Mouse (Mus musculus): ENCODE data around the gene Scube3. TPM values are rescaled to one million over a fixed set of nuclear protein-coding genes. Genes with fewer than 3 reads are reported as not detected.

Scube3 gene
- total and polyA plus RNA-seq, 2 experiments from 2014 or later = 3.1 to 16.3 TPM

DNA sequence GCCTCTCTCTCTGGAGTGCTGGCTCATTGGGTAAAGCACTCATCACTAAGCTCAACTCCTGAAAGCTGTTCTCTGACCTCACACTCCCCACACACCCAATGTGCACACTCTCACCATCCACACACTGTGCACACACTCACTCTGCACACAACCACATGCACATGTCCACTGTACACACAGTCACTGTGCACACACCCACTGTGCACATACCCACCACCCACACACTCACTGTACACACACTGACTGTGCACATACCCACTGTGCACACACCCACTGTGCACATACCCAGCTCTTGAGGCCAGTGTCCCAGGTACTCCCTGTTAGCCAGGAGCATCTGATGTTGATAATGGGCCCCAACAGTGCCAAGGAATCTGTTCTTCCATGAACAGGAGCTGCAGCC is 10.8 kb upstream of the Scube3 start:
- no peaks in the 10 kb centered on the region for H3K9me3 ChIP-seq (ENCODE audit: low read length)
- TF ChIP-seq CTCF (IDR thresholded peaks at IDR 0.05; ENCODE audit: low read depth) = no peak
- no peaks in the 10 kb centered on the region for H3K27me3 ChIP-seq (ENCODE audit: insufficient read depth, low read length)
- H3K4me2 ChIP-seq (ENCODE audit: low read depth) = no peak overlapping the region
- no peak overlapping the region for H3K27ac ChIP-seq (ENCODE audit: low read depth, low read length)
- DNase-seq = no peak
- no peaks in the 10 kb centered on the region for H3K36me3 ChIP-seq (ENCODE audit: insufficient read depth)
- no peak for ATAC-seq
- H3K9ac ChIP-seq = no peak overlapping the region
- H3K4me3 ChIP-seq (ENCODE audit: low read depth, low read length) = no peak overlapping the region
- H3K4me1 ChIP-seq (ENCODE audit: insufficient read depth) = 0 out of 2 replicates have a peak, but pooled peaks cover 2% of the 10 kb centered on the region

DNA sequence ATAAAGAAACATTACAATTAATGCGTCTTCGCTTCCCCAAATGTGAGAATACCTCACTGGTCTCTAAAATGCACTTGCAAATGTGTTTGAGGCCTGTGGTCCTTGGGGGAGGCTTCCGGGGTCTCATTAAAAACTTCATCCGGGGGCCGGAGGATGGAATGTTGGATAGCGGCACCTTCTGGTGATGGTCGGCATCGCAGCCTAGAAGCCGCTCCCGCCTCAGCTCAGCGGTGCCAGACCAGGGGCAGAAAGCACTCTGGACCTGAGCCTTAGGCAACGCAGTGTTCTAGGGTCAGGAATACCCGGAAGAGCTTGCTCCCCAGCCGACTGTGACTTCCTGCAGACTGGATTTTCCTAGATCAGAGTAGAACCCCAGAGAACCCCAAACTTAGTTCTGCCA is 8.7 kb upstream of the Scube3 start:
- Histone ChIP-seq H3K27ac (ENCODE audit: low read depth, low read length) (no peak overlapping the region), H3K4me3 (ENCODE audit: low read depth, low read length) (no peak overlapping the region), H3K36me3 (ENCODE audit: insufficient read depth) (no peaks in the 10 kb centered on the region), H3K27me3 (ENCODE audit: insufficient read depth, low read length) (no peaks in the 10 kb centered on the region), H3K4me2 (ENCODE audit: low read depth) (no peak overlapping the region), H3K4me1 (ENCODE audit: insufficient read depth) (0 out of 2 replicates have a peak, but pooled peaks cover 6% of the 10 kb centered on the region), H3K9me3 (ENCODE audit: low read length) (no peaks in the 10 kb centered on the region), H3K9ac (no peak overlapping the region)
- 8% methylated on average over 14 of the region's 14 CpGs for WGBS
- DNase-seq (peak; percentile 78), ATAC-seq (0 out of 2 replicates have a peak, but pooled peaks have one; percentile 25)
- TF ChIP-seq CTCF (IDR thresholded peaks at IDR 0.05; ENCODE audit: low read depth) = peak; percentile 82

DNA sequence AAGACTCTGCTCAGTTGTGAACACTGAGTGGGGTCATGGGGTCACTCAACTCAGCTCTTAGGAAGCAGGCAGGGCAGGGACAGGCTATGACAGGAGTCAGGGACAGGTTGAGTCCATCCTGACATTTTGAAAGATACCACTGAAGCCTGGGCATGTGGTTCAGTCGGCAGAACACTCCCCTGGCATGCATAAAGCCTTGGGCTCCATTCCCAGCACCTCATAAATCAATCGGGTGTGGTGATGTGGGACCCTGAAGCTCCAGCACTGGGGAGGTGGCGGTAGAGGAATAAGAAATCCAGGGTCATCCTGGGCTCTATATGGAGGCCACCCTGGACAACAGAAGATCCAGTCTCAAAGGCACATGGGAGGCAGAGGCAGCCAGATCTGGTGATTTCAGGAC is 6.4 kb upstream of the Scube3 start:
- Histone ChIP-seq H3K27ac (ENCODE audit: low read depth, low read length) (no peak overlapping the region), H3K4me2 (ENCODE audit: low read depth) (no peak overlapping the region), H3K9ac (no peak overlapping the region), H3K4me3 (ENCODE audit: low read depth, low read length) (no peak overlapping the region), H3K27me3 (ENCODE audit: insufficient read depth, low read length) (no peaks in the 10 kb centered on the region), H3K36me3 (ENCODE audit: insufficient read depth) (no peaks in the 10 kb centered on the region), H3K4me1 (ENCODE audit: insufficient read depth) (0 out of 2 replicates have a peak, but pooled peaks cover 6% of the 10 kb centered on the region), H3K9me3 (ENCODE audit: low read length) (no peaks in the 10 kb centered on the region)
- no peak for ATAC-seq
- TF ChIP-seq CTCF (IDR thresholded peaks at IDR 0.05; ENCODE audit: low read depth) = no peak
- WGBS = 77% methylated on average over 3 of the region's 3 CpGs
- DNase-seq = no peak

DNA sequence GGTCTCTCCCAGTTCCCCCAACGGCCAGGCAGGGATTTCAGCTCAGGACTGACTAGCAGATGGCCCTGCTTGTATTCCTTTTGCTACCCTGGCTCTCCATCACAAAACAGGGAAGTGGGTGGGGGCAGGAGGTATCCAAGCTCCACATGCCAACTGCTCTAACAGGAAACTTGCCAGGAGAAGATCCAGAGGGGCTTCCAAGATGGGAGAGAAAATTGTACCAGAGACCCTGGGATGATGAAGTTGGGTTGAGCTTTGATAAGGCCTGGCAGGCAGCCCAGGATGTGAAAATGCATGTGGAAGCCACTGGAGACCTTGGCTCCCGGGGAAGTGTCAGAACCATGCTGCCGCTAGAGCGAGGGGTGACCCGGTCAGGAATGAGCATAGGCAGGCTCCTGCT is 5.7 kb upstream of the Scube3 start:
- Histone ChIP-seq H3K36me3 (ENCODE audit: insufficient read depth) (no peaks in the 10 kb centered on the region), H3K4me1 (ENCODE audit: insufficient read depth) (peaks cover 9% of the 10 kb centered on the region; the same call in 1 of the 2 replicates), H3K4me2 (ENCODE audit: low read depth) (no peak overlapping the region), H3K27me3 (ENCODE audit: insufficient read depth, low read length) (no peaks in the 10 kb centered on the region), H3K9ac (no peak overlapping the region), H3K27ac (ENCODE audit: low read depth, low read length) (no peak overlapping the region), H3K4me3 (ENCODE audit: low read depth, low read length) (no peak overlapping the region), H3K9me3 (ENCODE audit: low read length) (no peaks in the 10 kb centered on the region)
- 34% methylated on average over 5 of the region's 5 CpGs for WGBS
- ATAC-seq (no peak), DNase-seq (no peak)
- no peak for TF ChIP-seq CTCF (IDR thresholded peaks at IDR 0.05; ENCODE audit: low read depth)

DNA sequence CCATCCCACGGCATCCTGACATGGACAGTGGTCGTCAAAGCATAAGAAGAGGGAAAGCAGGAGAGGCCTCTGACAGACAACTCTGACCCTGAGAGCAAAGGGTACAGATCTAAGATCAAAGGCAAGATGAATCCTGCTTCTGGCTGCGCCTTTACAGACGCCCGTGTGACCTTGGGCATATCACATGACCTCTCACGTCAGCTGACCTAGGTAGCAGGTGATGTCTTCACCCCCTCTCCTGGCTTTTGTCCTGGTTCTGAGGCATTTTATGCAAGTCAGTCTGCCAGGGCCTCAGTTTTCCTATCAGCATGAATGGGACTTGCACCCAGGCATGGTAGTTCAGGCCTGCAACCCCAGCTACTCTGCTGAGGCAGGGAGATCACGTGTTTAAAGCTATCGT is 3.9 kb upstream of the Scube3 start:
- Histone ChIP-seq H3K9ac (no peak overlapping the region), H3K36me3 (ENCODE audit: insufficient read depth) (no peaks in the 10 kb centered on the region), H3K27me3 (ENCODE audit: insufficient read depth, low read length) (no peaks in the 10 kb centered on the region), H3K4me3 (ENCODE audit: low read depth, low read length) (no peak overlapping the region), H3K9me3 (ENCODE audit: low read length) (no peaks in the 10 kb centered on the region), H3K4me2 (ENCODE audit: low read depth) (no peak overlapping the region), H3K4me1 (ENCODE audit: insufficient read depth) (peaks cover 10% of the 10 kb centered on the region; the same call in 1 of the 2 replicates), H3K27ac (ENCODE audit: low read depth, low read length) (no peak overlapping the region)
- no peak for DNase-seq
- no peak for ATAC-seq
- no peak for TF ChIP-seq CTCF (IDR thresholded peaks at IDR 0.05; ENCODE audit: low read depth)
- 89% methylated on average over 8 of the region's 8 CpGs for WGBS

DNA sequence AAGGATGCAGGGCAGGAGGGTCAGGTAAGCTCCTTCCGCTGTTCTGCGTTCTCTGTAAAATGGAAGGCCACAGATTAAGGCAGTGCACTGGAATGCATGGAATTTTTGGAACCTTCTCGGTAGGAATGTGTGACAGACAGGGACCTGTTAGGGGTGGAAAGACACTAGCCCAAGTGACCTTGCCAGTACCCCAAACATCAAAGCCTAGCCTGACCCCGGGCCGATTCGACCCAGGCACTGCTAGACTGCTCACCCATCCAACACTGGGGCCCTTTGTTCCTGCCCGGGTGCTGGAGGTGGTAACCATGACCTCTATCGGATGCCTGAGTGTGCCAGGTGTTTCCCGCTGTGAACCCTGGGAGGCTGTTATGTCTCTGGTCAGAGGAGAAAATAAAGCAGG is 3.3 kb upstream of the Scube3 start:
- no peak overlapping the region for H3K9ac ChIP-seq
- no peak for ATAC-seq
- H3K4me3 ChIP-seq (ENCODE audit: low read depth, low read length) = no peak overlapping the region
- no peak overlapping the region for H3K27ac ChIP-seq (ENCODE audit: low read depth, low read length)
- peaks cover 10% of the 10 kb centered on the region; the same call in 1 of the 2 replicates for H3K4me1 ChIP-seq (ENCODE audit: insufficient read depth)
- 81% methylated on average over 9 of the region's 9 CpGs for WGBS
- no peak overlapping the region for H3K4me2 ChIP-seq (ENCODE audit: low read depth)
- no peaks in the 10 kb centered on the region for H3K36me3 ChIP-seq (ENCODE audit: insufficient read depth)
- TF ChIP-seq CTCF (IDR thresholded peaks at IDR 0.05; ENCODE audit: low read depth) = no peak
- H3K9me3 ChIP-seq (ENCODE audit: low read length) = no peaks in the 10 kb centered on the region
- no peaks in the 10 kb centered on the region for H3K27me3 ChIP-seq (ENCODE audit: insufficient read depth, low read length)
- no peak for DNase-seq

DNA sequence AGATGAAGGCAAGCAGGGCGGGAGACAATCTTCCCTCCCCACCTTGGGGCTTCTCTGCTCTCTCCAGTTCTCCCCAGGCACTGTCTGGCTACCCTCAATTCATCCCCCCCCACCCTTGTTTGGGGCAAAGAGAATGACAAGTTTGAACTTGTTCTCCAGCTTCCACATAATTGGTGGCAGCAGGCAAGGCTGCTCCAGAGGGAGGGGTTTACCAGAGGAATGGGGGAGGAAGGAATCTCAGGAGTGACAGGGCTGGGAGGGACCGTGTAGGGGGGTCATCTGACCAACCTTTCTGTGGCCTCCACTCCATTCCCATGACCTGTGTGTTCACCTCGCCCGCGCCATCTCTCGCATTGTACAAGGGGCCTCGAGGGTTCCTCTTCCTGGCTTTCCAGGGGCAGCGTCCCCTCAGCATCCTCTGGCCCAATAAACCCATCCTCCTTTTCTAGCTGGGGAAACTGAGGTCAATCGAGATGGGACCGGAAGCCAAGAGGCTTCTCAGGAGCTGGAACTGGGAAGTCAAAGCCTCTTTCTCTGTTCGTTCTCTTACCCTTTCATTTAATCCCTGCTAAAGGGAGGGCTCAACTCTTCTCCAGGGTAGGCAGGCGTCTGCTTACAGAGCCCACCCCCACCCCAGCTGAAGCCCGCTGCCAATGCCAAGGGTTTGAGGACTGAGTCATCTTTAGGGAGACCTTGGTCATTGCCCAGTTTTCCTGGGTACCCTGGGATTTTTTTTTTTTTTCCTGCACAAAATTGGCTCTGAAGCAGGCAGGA is 1.3 kb upstream of the Scube3 start:
- ATAC-seq (no peak), DNase-seq (no peak)
- H3K9me3 ChIP-seq (ENCODE audit: low read length) = no peaks in the 10 kb centered on the region
- no peak for TF ChIP-seq CTCF (IDR thresholded peaks at IDR 0.05; ENCODE audit: low read depth)
- H3K27me3 ChIP-seq (ENCODE audit: insufficient read depth, low read length) = no peaks in the 10 kb centered on the region
- peak overlapping the region; percentile 76 for H3K4me3 ChIP-seq (ENCODE audit: low read depth, low read length)
- H3K27ac ChIP-seq (ENCODE audit: low read depth, low read length) = peak overlapping the region; percentile 85; the same call in 1 of the 2 replicates
- H3K4me2 ChIP-seq (ENCODE audit: low read depth) = peak overlapping the region; percentile 83
- WGBS = 24% methylated on average over 13 of the region's 13 CpGs
- no peaks in the 10 kb centered on the region for H3K36me3 ChIP-seq (ENCODE audit: insufficient read depth)
- peaks cover 20% of the 10 kb centered on the region; the same call in 1 of the 2 replicates for H3K4me1 ChIP-seq (ENCODE audit: insufficient read depth)
- H3K9ac ChIP-seq = peak overlapping the region; percentile 73
